Mouse (Mus musculus) lung, embryonic 14.5 days (tissue): ENCODE measurements around the gene Serpina3j. TPM values are rescaled to one million over a fixed set of nuclear protein-coding genes. Genes with fewer than 3 reads are reported as not detected.
"Not testable (repeated sequence)": the region's sequence is repeated elsewhere in the genome, so short reads cannot be mapped to it uniquely, and the experiment has no call there.

Experiments used
- ATAC-seq: fragments of 200-750 bp; cut with Nextera tagmentation; 2 replicates; pipeline ENCODE4 v1.8.0; 2017; ENCODE audit warnings: mild to moderate bottlenecking, moderate TSS enrichment, moderate library complexity; ENCODE audit not compliant: insufficient read depth
- DNase-seq: peaks from one replicate; pipeline ENCODE4 v3.0.0-alpha.2; 2015
- H3K27ac ChIP-seq: fragments of 300-500 bp; sonication (generic); 2 replicates; pipeline ENCODE4 v1.5.1; 2014; ENCODE audit warnings: low read depth, mild to moderate bottlenecking, moderate library complexity
- H3K27me3 ChIP-seq: fragments of 300-500 bp; sonication (generic); 2 replicates; pipeline ENCODE4 v1.6.1; 2014; ENCODE audit warnings: low read length, control low read depth; ENCODE audit not compliant: insufficient read depth
- H3K36me3 ChIP-seq: fragments of 300-500 bp; sonication (generic); 2 replicates; pipeline ENCODE4 v1.6.1; 2014; ENCODE audit warnings: control low read depth; ENCODE audit not compliant: insufficient read depth
- H3K4me1 ChIP-seq: fragments of 300-500 bp; sonication (generic); 2 replicates; pipeline ENCODE4 v1.6.1; 2014; ENCODE audit warnings: antibody characterized with exemption, control low read depth; ENCODE audit not compliant: insufficient read depth
- H3K4me2 ChIP-seq: fragments of 300-500 bp; sonication (generic); 2 replicates; pipeline ENCODE4 v1.6.1; 2014; ENCODE audit warnings: mild to moderate bottlenecking
- H3K4me3 ChIP-seq: fragments of 300-500 bp; sonication (generic); 2 replicates; pipeline ENCODE4 v1.5.1; 2014; ENCODE audit warnings: low read depth, low read length
- H3K9ac ChIP-seq: fragments of 300-500 bp; sonication (generic); 2 replicates; pipeline ENCODE4 v1.6.1; 2014
- H3K9me3 ChIP-seq: fragments of 300-500 bp; sonication (generic); 2 replicates; pipeline ENCODE4 v1.6.1; 2016; ENCODE audit warnings: low read depth, low read length, control low read depth
- CTCF ChIP-seq: IDR thresholded peaks from 2 replicates; pipeline ENCODE4 v1.5.1; 2016; ENCODE audit warnings: antibody characterized with exemption, low read depth
- WGBS: fragments of 180-500 bp; shearing (Covaris S2); extraction: QIAGEN DNeasy Blood & Tissue Kit; methylation state at CpG from one replicate; pipeline ENCODE4 v1.1.7; 2014; 5-methylcytosine and 5-hydroxymethylcytosine counted together
- polyA plus RNA-seq: library from polyadenylated mRNA; unstranded; fragments of >200 nt; fragmentation: Nextera tagmentation; extraction: Ambion mirVana; gene quantifications from 2 replicates; pipeline ENCODE4 v1.2.1, GENCODE M21; 2014

Gene Serpina3j
- polyA plus RNA-seq, 1 experiment from 2014 or later: not detected

- DNase-seq: no peak
- Histone ChIP-seq H3K27me3 (no peaks in the 10 kb centered on the region), H3K9ac (no peak overlapping the region), H3K27ac (no peak overlapping the region), H3K36me3 (no peaks in the 10 kb centered on the region), H3K4me3 (no peak overlapping the region), H3K4me2 (no peak overlapping the region), H3K4me1 (no peaks in the 10 kb centered on the region), H3K9me3 (no peaks in the 10 kb centered on the region)
- WGBS: 76% methylated on average over 2 of the region's 2 CpGs
- TF ChIP-seq CTCF: no peak
- no peak for ATAC-seq
Measured at GRCm38 (mm10) chr12:104293963-104294362, 20.4 kb upstream of the Serpina3j start.

GRCm38 (mm10) chr12:104298049-104298448 is 16.3 kb upstream of the Serpina3j start:
- 86% methylated on average over 2 of the region's 2 CpGs for WGBS

GRCm38 (mm10) chr12:104305991-104306390 is 8.4 kb upstream of the Serpina3j start:
- no peak for ATAC-seq
- no peaks in the 10 kb centered on the region for H3K4me1 ChIP-seq

More at GRCm38 (mm10) chr12:104298049-104298448, 16.3 kb upstream of the Serpina3j start:
- no peaks in the 10 kb centered on the region for H3K4me1 ChIP-seq
- DNase-seq: no peak
- no peak overlapping the region for H3K9ac ChIP-seq
- TF ChIP-seq CTCF: no peak
- no peak overlapping the region for H3K27ac ChIP-seq
- no peaks in the 10 kb centered on the region for H3K27me3 ChIP-seq
- H3K36me3 ChIP-seq: no peaks in the 10 kb centered on the region
- no peak overlapping the region for H3K4me3 ChIP-seq
- no peaks in the 10 kb centered on the region for H3K9me3 ChIP-seq
- no peak for ATAC-seq
- no peak overlapping the region for H3K4me2 ChIP-seq

GRCm38 (mm10) chr12:104322454-104322853 is 8.1 kb downstream of the Serpina3j start:
- Histone ChIP-seq H3K27me3 (no peaks in the 10 kb centered on the region), H3K36me3 (no peaks in the 10 kb centered on the region), H3K9ac (no peak overlapping the region), H3K4me3 (no peak overlapping the region), H3K4me2 (no peak overlapping the region), H3K4me1 (no peaks in the 10 kb centered on the region), H3K27ac (no peak overlapping the region), H3K9me3 (no peaks in the 10 kb centered on the region)
- WGBS: 35% methylated on average over 1 of the region's 1 CpGs
- DNase-seq (peak; percentile 76), ATAC-seq (peak; percentile 95)
- no peak for TF ChIP-seq CTCF

More at GRCm38 (mm10) chr12:104305991-104306390, 8.4 kb upstream of the Serpina3j start:
- Histone ChIP-seq H3K4me2 (no peak overlapping the region), H3K9me3 (no peaks in the 10 kb centered on the region), H3K27ac (no peak overlapping the region), H3K9ac (no peak overlapping the region), H3K27me3 (no peaks in the 10 kb centered on the region), H3K4me3 (no peak overlapping the region), H3K36me3 (no peaks in the 10 kb centered on the region)
- DNase-seq: no peak
- no peak for TF ChIP-seq CTCF
- WGBS: 82% methylated on average over 4 of the region's 4 CpGs

- H3K9me3 ChIP-seq: no peaks in the 10 kb centered on the region
- no peaks in the 10 kb centered on the region for H3K27me3 ChIP-seq
- H3K27ac ChIP-seq: no peak overlapping the region
- H3K4me2 ChIP-seq: no peak overlapping the region
- 41% methylated on average over 1 of the region's 1 CpGs for WGBS
- H3K36me3 ChIP-seq: no peaks in the 10 kb centered on the region
- TF ChIP-seq CTCF: no peak
- ATAC-seq (no peak), DNase-seq (no peak)
- no peaks in the 10 kb centered on the region for H3K4me1 ChIP-seq
- no peak overlapping the region for H3K4me3 ChIP-seq
- H3K9ac ChIP-seq: no peak overlapping the region
Measured at GRCm38 (mm10) chr12:104331701-104332100, 17.3 kb downstream of the Serpina3j start.

- H3K9ac ChIP-seq, ATAC-seq, DNase-seq, H3K4me1 ChIP-seq, H3K4me3 ChIP-seq, H3K27ac ChIP-seq, H3K4me2 ChIP-seq, H3K27me3 ChIP-seq, H3K36me3 ChIP-seq, H3K9me3 ChIP-seq: not testable (repeated sequence)
Measured at GRCm38 (mm10) chr12:104336873-104337272, 22.5 kb downstream of the Serpina3j start.

- H3K27ac ChIP-seq, ATAC-seq, H3K4me2 ChIP-seq, H3K36me3 ChIP-seq, H3K27me3 ChIP-seq, DNase-seq, H3K4me3 ChIP-seq, H3K4me1 ChIP-seq, H3K9ac ChIP-seq, H3K9me3 ChIP-seq: not testable (repeated sequence)
- WGBS: 75% methylated on average over 3 of the region's 3 CpGs
Measured at GRCm38 (mm10) chr12:104338226-104338625, 23.9 kb downstream of the Serpina3j start, which contains the start of the genes Serpina3k and Serpina3m. Gene Serpina3k, plus strand, starts transcription at chr12:104338486. Gene Serpina3m, plus strand, starts transcription at chr12:104338486.

- Histone ChIP-seq H3K27ac (no peak overlapping the region), H3K9ac (no peak overlapping the region), H3K27me3 (no peaks in the 10 kb centered on the region), H3K4me3 (no peak overlapping the region), H3K9me3 (no peaks in the 10 kb centered on the region), H3K4me1 (no peaks in the 10 kb centered on the region), H3K4me2 (no peak overlapping the region), H3K36me3 (no peaks in the 10 kb centered on the region)
- ATAC-seq (no peak), DNase-seq (no peak)
- no peak for TF ChIP-seq CTCF
- WGBS: 85% methylated on average over 3 of the region's 3 CpGs
Measured at GRCm38 (mm10) chr12:104338705-104339104, 24.4 kb downstream of the Serpina3j start.

GRCm38 (mm10) chr12:104342489-104342888 is 28.1 kb downstream of the Serpina3j start:
- H3K9ac ChIP-seq, H3K27me3 ChIP-seq, DNase-seq, H3K9me3 ChIP-seq, ATAC-seq, H3K4me2 ChIP-seq, H3K4me3 ChIP-seq, H3K4me1 ChIP-seq, H3K36me3 ChIP-seq, H3K27ac ChIP-seq: not testable (repeated sequence)
